Mouse (Mus musculus): ENCODE data around the gene Mlc1. TPM values are rescaled to one million over a fixed set of nuclear protein-coding genes. Genes with fewer than 3 reads are reported as not detected.

Gene Mlc1
- polyA plus RNA-seq (2012; rRNA removed) = 0.02 TPM in 1 of 2 replicates, not detected in the other
- polyA plus RNA-seq (2014; fragmentation: Nextera tagmentation; extraction: Ambion mirVana) = 0.13 TPM in 1 of 2 replicates, not detected in the other

DNA sequence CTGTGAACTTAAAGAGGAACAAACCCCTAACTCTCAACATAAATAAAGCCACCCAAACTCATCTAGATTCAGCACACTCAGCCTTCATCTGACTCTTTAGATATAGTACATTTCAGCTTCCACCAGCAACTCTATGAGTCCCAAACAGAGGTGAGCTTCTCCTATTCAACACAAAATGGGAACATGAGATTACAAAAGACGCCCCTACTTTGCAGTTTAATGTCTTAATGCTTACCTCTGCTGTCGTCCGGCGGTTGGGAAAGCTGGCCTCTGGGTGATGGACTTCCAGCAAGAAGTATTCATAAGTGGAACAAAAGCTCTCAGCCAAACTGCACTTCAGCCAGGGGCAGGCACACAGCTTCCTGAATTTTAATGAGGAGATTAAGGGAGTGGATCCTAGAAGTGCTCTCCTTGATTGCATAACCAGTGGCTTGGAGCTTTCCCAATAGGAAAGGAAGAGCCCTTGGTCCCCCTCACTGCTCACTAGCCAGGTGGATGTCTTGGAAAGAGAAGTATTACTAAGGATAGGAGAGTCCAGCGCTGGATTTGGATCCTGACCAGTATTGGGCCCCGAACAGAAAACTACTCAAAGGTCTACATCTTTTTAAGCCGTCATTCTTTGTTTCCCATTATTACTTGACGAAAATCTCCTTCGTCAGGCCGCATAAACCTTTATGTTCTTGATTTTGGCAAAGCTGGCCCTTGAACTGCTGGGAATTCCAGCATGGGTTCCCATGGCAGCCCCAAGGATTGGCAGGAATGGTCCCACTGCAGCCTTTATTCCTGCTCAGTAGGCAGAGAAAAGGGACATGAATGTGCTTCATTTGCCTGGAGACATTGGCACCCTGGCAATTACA is at the start of gene Mlc1:
TSS of gene Mlc1 (minus strand) at position 727 of the 857 bp plus-strand sequence.
- Histone ChIP-seq H3K27ac (no peak within 1 kb of the TSS), H3K9ac (replicated peaks) (no peak within 1 kb of the TSS), H3K4me1 (replicated peaks; ENCODE audit: control insufficient read depth in 2 of 2, insufficient read depth in 2 of 2, low read length in 1 of 2) (no peaks in the 10 kb centered on the region), H3K4me3 (ENCODE audit: insufficient read depth in 1 of 2, low read depth in 2 of 2, low read length in 2 of 2) (no peak within 1 kb of the TSS), H3K9me3 (ENCODE audit: control insufficient read depth, low read length) (no peaks in the 10 kb centered on the region), H3K4me2 (ENCODE audit: low read depth) (no peak within 1 kb of the TSS), H3K27me3 (ENCODE audit: control insufficient read depth, insufficient read depth, low read length) (no peaks in the 10 kb centered on the region), H3K36me3 (replicated peaks; ENCODE audit: control insufficient read depth, insufficient read depth, low read depth) (no peaks in the 10 kb centered on the region)
- TF ChIP-seq EP300 (IDR thresholded peaks at IDR 0.05; ENCODE audit: low read depth) (no peak), CTCF (IDR thresholded peaks at IDR 0.05; ENCODE audit: low read depth) (no peak)
- WGBS (ENCODE audit: insufficient replicate concordance) = 59% methylated on average over 10 of the region's 10 CpGs
- no peak for DNase-seq (ENCODE audit: low read depth in 3 of 3, low spot score in 3 of 3)
- ATAC-seq (ENCODE audit: insufficient read depth) = no peak

DNA sequence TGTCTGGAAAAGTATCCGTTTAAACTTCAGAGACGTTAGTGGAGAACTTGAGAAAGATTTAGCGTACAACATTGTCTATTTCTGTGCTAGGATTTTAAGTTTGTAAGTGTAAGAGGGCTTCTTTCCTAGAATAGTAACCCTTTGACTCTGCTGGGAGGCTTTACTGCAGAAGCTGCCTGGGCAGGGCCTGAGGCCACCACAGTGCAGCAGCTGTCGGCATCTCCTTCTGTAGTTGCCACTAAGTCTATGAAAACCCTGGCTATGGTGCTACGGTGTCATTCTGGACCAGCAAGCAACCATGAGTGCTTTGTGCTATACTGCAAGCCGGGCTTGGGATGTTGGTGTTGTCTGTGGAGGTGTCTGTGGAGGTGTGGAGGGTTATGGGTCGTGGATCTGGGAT is 41.7 kb upstream of the Mlc1 start:
- no peak for TF ChIP-seq EP300 (IDR thresholded peaks at IDR 0.05; ENCODE audit: low read depth)
- TF ChIP-seq CTCF (IDR thresholded peaks at IDR 0.05; ENCODE audit: low read depth) = no peak
- DNase-seq (ENCODE audit: low read depth in 3 of 3, low spot score in 3 of 3) (no peak), ATAC-seq (ENCODE audit: insufficient read depth) (no peak)
- Histone ChIP-seq H3K27ac (no peak overlapping the region), H3K9ac (replicated peaks) (no peak overlapping the region), H3K4me2 (ENCODE audit: low read depth) (no peak overlapping the region), H3K4me1 (replicated peaks; ENCODE audit: control insufficient read depth in 2 of 2, insufficient read depth in 2 of 2, low read length in 1 of 2) (0 out of 4 replicates have a peak, but pooled peaks cover 0 to 4% of the 10 kb centered on the region in 2 experiments), H3K27me3 (ENCODE audit: control insufficient read depth, insufficient read depth, low read length) (no peaks in the 10 kb centered on the region), H3K4me3 (ENCODE audit: insufficient read depth in 1 of 2, low read depth in 2 of 2, low read length in 2 of 2) (no peak overlapping the region), H3K9me3 (ENCODE audit: control insufficient read depth, low read length) (no peaks in the 10 kb centered on the region), H3K36me3 (replicated peaks; ENCODE audit: control insufficient read depth, insufficient read depth, low read depth) (no peaks in the 10 kb centered on the region)
- 61% methylated on average over 7 of the region's 7 CpGs for WGBS (ENCODE audit: insufficient replicate concordance)

DNA sequence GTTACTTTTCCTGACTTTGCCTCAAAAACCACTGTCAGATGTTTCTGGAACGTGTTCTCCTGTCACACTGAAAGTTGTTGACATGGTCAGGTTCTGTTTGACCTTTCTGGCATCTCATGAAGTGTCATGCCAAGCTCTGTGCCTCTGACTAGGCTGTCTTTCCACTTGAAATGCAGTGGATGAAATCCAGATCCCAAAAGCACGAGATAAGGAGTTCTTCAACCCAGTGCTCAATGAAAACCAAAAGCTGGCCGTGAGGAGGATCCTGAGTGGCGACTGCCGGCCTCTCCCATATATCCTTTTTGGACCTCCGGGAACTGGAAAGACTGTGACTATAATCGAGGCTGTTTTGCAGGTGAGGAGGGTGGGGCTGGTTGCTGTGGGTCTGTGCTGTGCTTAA is 41.3 kb upstream of the Mlc1 start:
- H3K27ac ChIP-seq = no peak overlapping the region
- no peaks in the 10 kb centered on the region for H3K36me3 ChIP-seq (replicated peaks; ENCODE audit: control insufficient read depth, insufficient read depth, low read depth)
- no peak for DNase-seq (ENCODE audit: low read depth in 3 of 3, low spot score in 3 of 3)
- ATAC-seq (ENCODE audit: insufficient read depth) = no peak
- 53% methylated on average over 7 of the region's 7 CpGs for WGBS (ENCODE audit: insufficient replicate concordance)
- H3K9ac ChIP-seq (replicated peaks) = no peak overlapping the region
- no peaks in the 10 kb centered on the region for H3K9me3 ChIP-seq (ENCODE audit: control insufficient read depth, low read length)
- H3K27me3 ChIP-seq (ENCODE audit: control insufficient read depth, insufficient read depth, low read length) = no peaks in the 10 kb centered on the region
- H3K4me1 ChIP-seq (replicated peaks; ENCODE audit: control insufficient read depth in 2 of 2, insufficient read depth in 2 of 2, low read length in 1 of 2) = 0 out of 4 replicates have a peak, but pooled peaks cover 0 to 4% of the 10 kb centered on the region in 2 experiments
- TF ChIP-seq EP300 (IDR thresholded peaks at IDR 0.05; ENCODE audit: low read depth) = no peak
- H3K4me2 ChIP-seq (ENCODE audit: low read depth) = no peak overlapping the region
- H3K4me3 ChIP-seq (ENCODE audit: insufficient read depth in 1 of 2, low read depth in 2 of 2, low read length in 2 of 2) = no peak overlapping the region

DNA sequence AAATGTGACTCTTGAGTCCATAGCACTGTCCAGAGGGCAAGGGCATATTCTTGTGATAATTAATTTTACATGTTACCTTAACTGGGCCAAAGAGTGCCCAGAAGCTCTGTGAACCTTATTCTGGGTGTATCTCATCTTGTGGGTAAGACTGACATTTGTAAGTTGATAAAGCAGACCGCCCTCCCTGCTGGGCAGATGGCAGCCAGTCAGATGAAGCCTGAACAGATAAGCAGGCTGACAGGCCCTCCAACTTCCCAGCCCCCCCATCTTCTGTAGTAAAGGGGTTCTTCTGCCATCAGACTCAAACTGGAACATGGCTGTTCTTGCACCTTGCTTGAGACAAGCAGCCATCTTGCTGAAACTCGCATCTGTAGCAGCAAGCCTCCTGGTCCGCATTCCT is 37.9 kb upstream of the Mlc1 start:
- ATAC-seq (ENCODE audit: insufficient read depth) = no peak
- H3K9ac ChIP-seq (replicated peaks) = no peak overlapping the region

DNA sequence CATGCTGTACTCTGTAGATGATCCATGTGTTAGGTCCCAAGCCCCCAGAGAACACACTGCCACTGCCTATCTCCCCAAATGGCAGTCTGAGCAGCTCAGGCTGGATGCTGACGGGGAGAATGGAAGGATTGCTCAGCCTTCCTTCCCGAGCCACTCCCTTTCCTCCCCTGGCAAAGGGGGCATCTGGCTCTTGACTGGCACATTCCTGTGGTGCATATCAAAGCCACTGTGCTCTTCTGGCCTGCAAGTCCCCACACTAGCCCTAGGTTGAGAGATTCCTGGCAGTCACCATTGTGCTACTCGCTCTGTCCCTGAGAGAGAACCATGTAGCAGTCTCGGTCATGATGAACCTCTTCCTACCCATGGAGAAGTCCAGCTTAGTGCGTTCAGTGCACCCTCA is 29.0 kb upstream of the Mlc1 start:
- no peaks in the 10 kb centered on the region for H3K4me1 ChIP-seq (replicated peaks; ENCODE audit: control insufficient read depth in 2 of 2, insufficient read depth in 2 of 2, low read length in 1 of 2)
- no peak overlapping the region for H3K27ac ChIP-seq
- 56% methylated on average over 5 of the region's 5 CpGs for WGBS (ENCODE audit: insufficient replicate concordance)
- H3K27me3 ChIP-seq (ENCODE audit: control insufficient read depth, insufficient read depth, low read length) = no peaks in the 10 kb centered on the region
- no peaks in the 10 kb centered on the region for H3K9me3 ChIP-seq (ENCODE audit: control insufficient read depth, low read length)
- H3K36me3 ChIP-seq (replicated peaks; ENCODE audit: control insufficient read depth, insufficient read depth, low read depth) = no peaks in the 10 kb centered on the region
- no peak overlapping the region for H3K4me2 ChIP-seq (ENCODE audit: low read depth)
- DNase-seq (ENCODE audit: low read depth in 3 of 3, low spot score in 3 of 3) (no peak), ATAC-seq (ENCODE audit: insufficient read depth) (no peak)
- TF ChIP-seq CTCF (IDR thresholded peaks at IDR 0.05; ENCODE audit: low read depth) (no peak), EP300 (IDR thresholded peaks at IDR 0.05; ENCODE audit: low read depth) (no peak)
- no peak overlapping the region for H3K4me3 ChIP-seq (ENCODE audit: insufficient read depth in 1 of 2, low read depth in 2 of 2, low read length in 2 of 2)
- H3K9ac ChIP-seq (replicated peaks) = no peak overlapping the region

More for the DNA sequence above, 37.9 kb upstream of the Mlc1 start:
- H3K4me3 ChIP-seq (ENCODE audit: insufficient read depth in 1 of 2, low read depth in 2 of 2, low read length in 2 of 2) = no peak overlapping the region
- WGBS (ENCODE audit: insufficient replicate concordance) = 51% methylated on average over 3 of the region's 3 CpGs
- no peaks in the 10 kb centered on the region for H3K9me3 ChIP-seq (ENCODE audit: control insufficient read depth, low read length)
- no peaks in the 10 kb centered on the region for H3K27me3 ChIP-seq (ENCODE audit: control insufficient read depth, insufficient read depth, low read length)
- no peak for TF ChIP-seq CTCF (IDR thresholded peaks at IDR 0.05; ENCODE audit: low read depth)
- no peak for TF ChIP-seq EP300 (IDR thresholded peaks at IDR 0.05; ENCODE audit: low read depth)
- 0 out of 4 replicates have a peak, but pooled peaks cover 0 to 4% of the 10 kb centered on the region in 2 experiments for H3K4me1 ChIP-seq (replicated peaks; ENCODE audit: control insufficient read depth in 2 of 2, insufficient read depth in 2 of 2, low read length in 1 of 2)
- no peak for DNase-seq (ENCODE audit: low read depth in 3 of 3, low spot score in 3 of 3)
- no peaks in the 10 kb centered on the region for H3K36me3 ChIP-seq (replicated peaks; ENCODE audit: control insufficient read depth, insufficient read depth, low read depth)
- no peak overlapping the region for H3K4me2 ChIP-seq (ENCODE audit: low read depth)
- no peak overlapping the region for H3K27ac ChIP-seq
